Mouse (Mus musculus) heart, embryonic 11.5 days (tissue): ENCODE results near the gene Myo15b. TPM values are rescaled to one million over a fixed set of nuclear protein-coding genes. Genes with fewer than 3 reads are reported as not detected.

Experiments used
- ATAC-seq: fragments of 200-750 bp; cut with Nextera tagmentation; replicated peaks from 2 replicates; pipeline ENCODE4 v1.8.0; 2017; ENCODE audit warnings: moderate library complexity; ENCODE audit not compliant: insufficient number of reproducible peaks, low FRiP score, low TSS enrichment
- H3K27ac ChIP-seq: fragments of 300-500 bp; sonication (generic); 2 replicates; pipeline ENCODE4 v1.5.1; 2014; ENCODE audit warnings: mild to moderate bottlenecking, low read depth, low read length
- H3K27me3 ChIP-seq: fragments of 300-500 bp; sonication (generic); 2 replicates; pipeline ENCODE4 v1.6.1; 2014; ENCODE audit warnings: mild to moderate bottlenecking, low read length, mixed read lengths; ENCODE audit not compliant: control insufficient read depth, insufficient read depth
- H3K36me3 ChIP-seq: fragments of 300-500 bp; sonication (generic); 2 replicates; pipeline ENCODE4 v1.6.1; 2014; ENCODE audit warnings: mild to moderate bottlenecking, low read length, moderate library complexity, mixed read lengths; ENCODE audit not compliant: control insufficient read depth, insufficient read depth
- H3K4me1 ChIP-seq: fragments of 300-500 bp; sonication (generic); 2 replicates; pipeline ENCODE4 v1.6.1; 2014; ENCODE audit warnings: low read length; ENCODE audit not compliant: control insufficient read depth, insufficient read depth
- H3K4me2 ChIP-seq: fragments of 300-500 bp; sonication (generic); 2 replicates; pipeline ENCODE4 v1.6.1; 2014; ENCODE audit warnings: mild to moderate bottlenecking, moderate library complexity
- H3K4me3 ChIP-seq: fragments of 300-500 bp; sonication (generic); 2 replicates; pipeline ENCODE4 v1.5.1; 2014; ENCODE audit warnings: low read depth, low read length
- H3K9ac ChIP-seq: fragments of 300-500 bp; sonication (generic); 2 replicates; pipeline ENCODE4 v1.6.1; 2014; ENCODE audit warnings: mild to moderate bottlenecking, low read depth, low read length, moderate library complexity
- H3K9me3 ChIP-seq: fragments of 300-500 bp; sonication (generic); replicated peaks from 2 replicates; pipeline ENCODE4 v1.6.1; 2016; ENCODE audit warnings: low read length; ENCODE audit not compliant: control insufficient read depth
- WGBS: fragments of 180-500 bp; shearing (Covaris S2); extraction: QIAGEN DNeasy Blood & Tissue Kit; methylation state at CpG from one replicate; pipeline ENCODE4 v1.1.7; 2014; ENCODE audit not compliant: insufficient replicate concordance; 5-methylcytosine and 5-hydroxymethylcytosine counted together
- polyA plus RNA-seq: library from polyadenylated mRNA; unstranded; fragments of >200 nt; fragmentation: Nextera tagmentation; extraction: Ambion mirVana; gene quantifications from 2 replicates; pipeline ENCODE4 v1.2.1, GENCODE M21; 2014

Gene Myo15b
- polyA plus RNA-seq, 1 experiment from 2014 or later: 0.39 TPM

DNA sequence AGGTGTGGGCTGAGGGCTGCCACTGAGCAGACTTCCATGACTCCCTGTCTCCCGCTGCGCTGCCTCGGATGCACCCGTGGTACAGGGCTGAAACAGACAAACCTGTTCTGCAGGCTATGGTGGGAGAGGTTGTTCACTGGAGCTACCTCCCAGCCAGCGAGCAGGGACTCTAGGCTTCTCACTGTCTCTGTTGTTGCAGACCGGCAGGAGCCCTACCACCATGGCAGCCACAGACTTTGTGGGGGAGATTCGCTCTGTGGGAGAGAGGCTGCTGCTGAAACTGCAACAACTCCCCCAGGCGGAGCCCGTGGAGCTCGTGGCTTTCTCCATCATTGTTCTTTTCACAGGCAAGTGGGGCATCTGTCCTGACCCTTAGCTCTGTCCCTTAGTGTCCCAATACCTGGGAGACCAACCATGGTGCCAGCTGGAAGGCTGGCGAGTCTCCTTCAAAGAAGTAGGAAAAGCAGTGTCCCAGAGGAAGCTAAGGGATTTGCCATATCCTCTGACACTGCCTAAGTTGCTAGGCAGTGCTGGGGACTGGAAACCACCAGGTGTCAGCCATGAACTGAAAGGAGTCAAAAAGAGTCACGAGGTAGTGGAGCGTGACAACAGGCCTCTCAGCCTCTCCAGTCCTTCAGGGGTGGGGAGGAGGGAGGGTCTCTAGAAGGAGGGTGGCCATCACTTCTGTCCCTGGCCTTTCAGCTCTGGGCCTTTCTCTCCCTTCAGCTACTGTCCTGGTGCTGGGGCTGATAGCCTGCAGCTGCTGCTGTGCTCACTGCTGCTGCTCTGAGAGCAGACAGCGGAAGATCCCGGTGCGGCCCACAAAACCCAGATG lies 47.0 kb downstream of the Myo15b start:
- no peaks in the 10 kb centered on the region for H3K9me3 ChIP-seq
- peak overlapping the region; percentile 95 for H3K27ac ChIP-seq
- 43% methylated on average over 16 of the region's 16 CpGs for WGBS
- no peak overlapping the region for H3K4me2 ChIP-seq
- peaks cover 4% of the 10 kb centered on the region for H3K36me3 ChIP-seq
- H3K4me1 ChIP-seq: peaks cover 63% of the 10 kb centered on the region
- no peak for ATAC-seq
- no peaks in the 10 kb centered on the region for H3K27me3 ChIP-seq
- H3K9ac ChIP-seq: peak overlapping the region; percentile 53
- H3K4me3 ChIP-seq: no peak overlapping the region

DNA sequence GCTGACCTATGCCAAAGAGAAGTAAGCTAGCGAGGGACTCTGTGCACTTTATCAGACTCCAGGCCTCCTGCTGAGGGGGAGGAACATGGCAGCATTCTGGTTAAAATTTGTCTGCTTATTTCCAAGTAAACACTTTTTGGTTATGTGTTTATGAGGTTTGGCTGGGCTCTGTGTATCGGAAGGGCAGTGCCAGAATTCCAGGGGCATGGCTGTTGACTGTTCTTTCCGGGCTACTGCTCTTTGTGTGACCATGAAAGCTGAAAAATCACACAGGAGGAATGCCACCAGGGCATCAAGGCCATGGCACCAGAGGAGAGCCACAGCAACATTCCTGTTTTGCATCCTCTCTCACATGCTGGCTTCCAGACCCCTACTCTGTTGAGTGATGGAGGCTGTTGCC lies 47.9 kb downstream of the Myo15b start:
- Histone ChIP-seq H3K9me3 (no peaks in the 10 kb centered on the region), H3K27me3 (no peaks in the 10 kb centered on the region), H3K27ac (no peak overlapping the region), H3K4me1 (peaks cover 54% of the 10 kb centered on the region), H3K36me3 (peaks cover 4% of the 10 kb centered on the region), H3K4me2 (no peak overlapping the region), H3K9ac (0 out of 2 replicates have a peak overlapping the region, but pooled peaks have one; percentile 28), H3K4me3 (no peak overlapping the region)
- 70% methylated on average over 3 of the region's 3 CpGs for WGBS
- ATAC-seq: no peak

DNA sequence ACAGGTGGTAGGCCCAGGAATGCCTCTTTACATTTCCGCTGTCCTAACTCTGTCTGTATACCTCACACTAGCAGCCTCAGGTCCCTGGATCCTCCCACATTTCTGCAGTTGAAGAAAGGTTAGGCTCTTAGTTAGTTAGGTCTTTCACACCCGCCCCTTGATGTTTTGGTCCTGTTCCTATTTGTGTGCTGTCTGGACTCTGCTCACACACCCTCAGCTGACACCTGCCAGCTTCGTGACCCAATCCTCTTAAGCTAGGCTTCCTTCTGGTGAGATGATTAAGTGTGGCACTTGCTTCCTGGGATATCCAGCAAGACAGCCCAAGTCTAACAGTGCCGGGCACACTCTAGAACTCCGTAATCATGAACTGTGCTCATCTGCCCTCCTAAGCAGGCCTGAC lies 48.3 kb downstream of the Myo15b start:
- peaks cover 4% of the 10 kb centered on the region for H3K36me3 ChIP-seq
- H3K27me3 ChIP-seq: no peaks in the 10 kb centered on the region
- no peak overlapping the region for H3K4me2 ChIP-seq
- no peak overlapping the region for H3K9ac ChIP-seq
- H3K4me1 ChIP-seq: peaks cover 50% of the 10 kb centered on the region
- ATAC-seq: no peak
- no peak overlapping the region for H3K4me3 ChIP-seq
- H3K9me3 ChIP-seq: no peaks in the 10 kb centered on the region
- 77% methylated on average over 5 of the region's 5 CpGs for WGBS
- H3K27ac ChIP-seq: no peak overlapping the region

DNA sequence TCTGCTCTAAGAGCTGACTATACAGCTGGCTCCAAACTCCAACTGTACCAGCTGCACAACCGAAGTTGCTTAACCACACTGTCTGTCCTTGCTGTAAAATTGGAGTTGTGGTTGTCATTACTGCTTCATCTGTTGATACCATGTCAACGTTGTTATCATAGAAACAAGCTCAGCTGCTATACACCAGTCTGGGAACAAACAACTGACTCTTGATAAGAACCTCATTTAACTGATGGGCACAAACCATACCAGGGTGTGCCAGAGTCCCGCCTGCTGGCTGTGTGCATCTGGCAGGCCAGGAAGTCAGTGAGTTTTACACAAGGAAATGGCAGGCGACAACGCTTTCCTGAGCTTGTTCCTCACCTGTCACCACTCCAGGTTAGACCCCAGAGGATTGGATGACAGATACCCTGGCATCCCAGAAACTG lies 52.9 kb downstream of the Myo15b start:
- Histone ChIP-seq H3K27me3 (no peaks in the 10 kb centered on the region), H3K4me3 (no peak overlapping the region), H3K4me1 (peaks cover 5% of the 10 kb centered on the region), H3K9ac (no peak overlapping the region), H3K27ac (no peak overlapping the region), H3K4me2 (no peak overlapping the region), H3K36me3 (peaks cover 7% of the 10 kb centered on the region), H3K9me3 (no peaks in the 10 kb centered on the region)
- WGBS: 76% methylated on average over 5 of the region's 5 CpGs
- ATAC-seq: no peak

DNA sequence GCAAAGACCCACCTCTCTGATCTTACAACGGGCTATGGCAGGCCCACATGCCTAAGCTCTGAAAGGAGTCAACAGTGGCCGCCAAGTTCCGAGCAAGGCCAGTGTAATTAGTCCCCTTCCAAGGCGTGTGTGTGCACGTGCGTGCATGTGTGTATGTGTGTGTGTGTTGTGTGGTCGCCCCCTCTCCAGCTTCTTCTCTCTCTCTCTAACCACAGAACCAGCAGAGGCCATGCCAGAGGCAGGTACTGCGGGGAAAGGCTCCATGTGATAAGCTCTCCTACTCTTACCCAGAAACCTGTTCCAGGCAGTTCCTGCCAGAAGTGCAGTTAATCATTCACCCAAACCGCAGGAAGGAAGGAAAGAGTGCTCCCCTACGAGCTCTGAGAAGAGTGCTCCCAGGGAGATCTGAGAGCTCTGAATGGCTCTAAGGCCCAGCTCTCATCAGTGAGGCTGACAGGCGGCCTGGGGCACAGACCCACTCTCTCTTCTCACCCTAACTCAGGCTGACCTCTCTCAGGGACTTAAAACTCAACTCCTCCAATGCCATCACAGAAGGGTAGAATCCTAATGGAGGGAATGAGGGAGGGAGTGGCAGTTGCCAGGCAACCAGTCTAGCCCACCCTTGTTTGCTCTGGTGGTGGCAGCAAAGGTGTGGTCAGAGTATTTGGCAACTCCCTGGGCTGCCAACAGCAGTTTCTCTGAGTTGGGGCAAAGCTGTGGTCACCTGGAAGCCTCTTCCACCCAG lies 53.6 kb downstream of the Myo15b start, which contains the start of gene Smim6:
TSS of gene Smim6 (plus strand) at position 386 of the 745 bp plus-strand sequence.
- no peak within 1 kb of the TSS for H3K4me3 ChIP-seq
- no peak within 1 kb of the TSS for H3K27ac ChIP-seq
- H3K4me2 ChIP-seq: no peak within 1 kb of the TSS
- H3K4me1 ChIP-seq: peaks cover 2% of the 10 kb centered on the region; the same call in 1 of the 2 replicates
- no peaks in the 10 kb centered on the region for H3K27me3 ChIP-seq
- no peak for ATAC-seq
- peaks cover 8% of the 10 kb centered on the region for H3K36me3 ChIP-seq
- 69% methylated on average over 11 of the region's 11 CpGs for WGBS
- no peaks in the 10 kb centered on the region for H3K9me3 ChIP-seq
- H3K9ac ChIP-seq: no peak within 1 kb of the TSS

DNA sequence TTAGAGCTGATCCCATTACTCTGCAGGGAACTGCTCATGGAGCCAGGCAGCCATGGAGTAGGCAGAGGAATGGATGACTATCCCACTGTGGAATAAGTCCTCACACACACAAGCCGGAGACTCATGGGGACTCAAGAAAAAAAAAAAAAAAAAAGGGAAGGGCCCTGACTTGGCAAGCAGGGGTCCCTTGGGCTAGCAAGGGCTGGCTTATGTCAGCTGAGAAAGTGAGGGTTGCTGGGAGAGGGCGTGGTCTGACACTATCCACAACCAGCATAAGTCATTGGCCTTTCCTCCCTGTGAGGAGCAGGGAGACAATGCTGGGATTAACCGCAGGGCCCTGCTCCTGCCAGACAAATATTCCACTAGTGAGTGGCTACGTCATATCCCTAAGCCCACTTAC lies 58.4 kb downstream of the Myo15b start:
- Histone ChIP-seq H3K9ac (no peak overlapping the region), H3K4me2 (no peak overlapping the region), H3K27ac (no peak overlapping the region), H3K27me3 (no peaks in the 10 kb centered on the region), H3K9me3 (no peaks in the 10 kb centered on the region), H3K4me1 (no peaks in the 10 kb centered on the region), H3K36me3 (0 out of 2 replicates have a peak, but pooled peaks cover 6% of the 10 kb centered on the region), H3K4me3 (no peak overlapping the region)
- WGBS: 86% methylated on average over 4 of the region's 4 CpGs
- ATAC-seq: no peak

DNA sequence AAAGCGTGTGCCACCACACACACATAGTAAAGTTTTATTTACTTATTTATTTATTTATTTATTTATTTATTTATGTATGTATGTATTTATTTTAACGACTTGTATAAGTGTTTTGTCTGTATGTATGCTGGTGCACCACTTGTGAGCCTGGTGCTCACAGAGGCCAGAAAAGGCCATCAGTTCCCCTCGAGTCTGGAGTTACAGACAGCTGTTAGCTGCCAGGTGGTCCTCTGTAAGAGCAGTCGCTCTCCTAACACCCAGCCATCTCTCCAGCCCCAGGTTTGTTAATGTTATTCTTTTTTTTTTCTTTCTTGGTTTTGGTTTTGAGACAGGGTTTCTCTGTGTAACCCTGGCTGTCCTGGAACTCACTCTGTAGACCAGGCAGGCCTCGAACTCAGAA lies 60.4 kb downstream of the Myo15b start:
- Histone ChIP-seq H3K9me3 (no peaks in the 10 kb centered on the region), H3K36me3 (peaks cover 13% of the 10 kb centered on the region), H3K27me3 (no peaks in the 10 kb centered on the region), H3K9ac (no peak overlapping the region), H3K27ac (no peak overlapping the region), H3K4me2 (no peak overlapping the region), H3K4me1 (no peaks in the 10 kb centered on the region), H3K4me3 (no peak overlapping the region)
- 86% methylated on average over 5 of the region's 5 CpGs for WGBS
- ATAC-seq: no peak

DNA sequence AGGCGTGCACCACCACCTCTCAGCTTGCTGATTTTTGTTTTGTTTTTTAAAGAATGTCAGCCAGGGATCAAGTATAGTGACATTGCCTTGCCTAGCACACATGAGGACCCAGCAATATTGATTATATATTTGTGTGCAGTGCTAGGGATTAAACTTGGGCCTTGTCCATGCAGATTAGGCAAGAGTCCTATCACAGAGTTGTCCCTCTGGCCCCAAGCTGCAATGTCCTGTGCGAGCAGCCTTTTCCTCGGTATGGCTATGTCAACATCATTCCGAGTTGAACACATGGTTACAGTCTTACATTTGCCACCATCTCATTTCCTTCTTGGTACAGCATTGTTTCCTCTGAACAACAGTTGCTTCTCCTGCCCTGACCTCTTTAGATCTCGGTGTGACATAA lies 60.9 kb downstream of the Myo15b start:
- Histone ChIP-seq H3K4me1 (no peaks in the 10 kb centered on the region), H3K27me3 (no peaks in the 10 kb centered on the region), H3K27ac (no peak overlapping the region), H3K4me2 (no peak overlapping the region), H3K9me3 (no peaks in the 10 kb centered on the region), H3K36me3 (peaks cover 13% of the 10 kb centered on the region), H3K4me3 (no peak overlapping the region), H3K9ac (no peak overlapping the region)
- 89% methylated on average over 5 of the region's 5 CpGs for WGBS
- ATAC-seq: no peak
